Mouse (Mus musculus): ENCODE measurements at regions not wholly inside any gene's neighbourhood (a gene's known extent, or its start where the extent isn't known, plus 50 kb on each side); places are given as distances from the start of the nearest gene placed in this dataset.

DNA sequence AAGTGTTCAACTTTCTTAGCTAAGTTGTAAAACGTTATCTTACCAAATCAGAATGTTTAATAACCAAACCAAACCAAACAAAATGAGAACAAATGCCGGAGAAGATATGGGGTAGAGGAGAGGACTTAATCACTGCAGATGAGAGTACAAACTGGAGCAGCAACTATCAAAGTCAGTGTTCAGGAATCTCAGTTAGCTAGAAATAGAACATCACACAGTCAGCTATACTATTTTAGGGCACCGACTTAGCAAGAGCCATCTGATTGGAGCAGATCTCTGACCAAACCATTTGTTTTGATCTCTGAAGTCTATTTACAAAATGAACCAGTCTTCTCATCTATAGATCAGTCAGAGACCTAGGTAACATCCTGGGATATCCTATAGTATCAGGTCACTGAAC, 107.7 kb upstream of the Rorb start:
- Histone ChIP-seq H3K79me2 (ENCODE audit: control insufficient read depth, insufficient read depth, low read length, poor library complexity) (no peaks in the 10 kb centered on the region), H3K4me1 (ENCODE audit: control insufficient read depth in 1 of 2, insufficient read depth in 2 of 2, low read length in 2 of 2) (no peaks in the 10 kb centered on the region), H3K36me3 (ENCODE audit: control insufficient read depth in 1 of 2, insufficient read depth in 2 of 2, low read length in 2 of 2) (no peaks in the 10 kb centered on the region), H3K27ac (ENCODE audit: control insufficient read depth, low read depth, low read length) (no peak overlapping the region), H3K27me3 (ENCODE audit: control insufficient read depth in 1 of 2, insufficient read depth in 2 of 2, low read length in 2 of 2) (no peaks in the 10 kb centered on the region), H3K9me3 (replicated peaks; ENCODE audit: insufficient read depth, low read length) (no peaks in the 10 kb centered on the region), H3K9ac (ENCODE audit: control insufficient read depth, low read depth, low read length, poor library complexity, severe bottlenecking) (no peak overlapping the region), H3K4me3 (ENCODE audit: control insufficient read depth in 1 of 2, insufficient read depth in 1 of 2, low read depth in 2 of 2, low read length in 2 of 2) (no peak overlapping the region)
- DNase-seq (ENCODE audit: low read depth, low spot score): no peak
- TF ChIP-seq CHD2 (IDR thresholded peaks at IDR 0.05; ENCODE audit: low read length) (no peak), EP300 (IDR thresholded peaks at IDR 0.05; ENCODE audit: low read depth in 1 of 2, low read length in 2 of 2) (no peak), ETS1 (IDR thresholded peaks at IDR 0.05; ENCODE audit: low read depth, low read length) (no peak), POLR2AphosphoS2 (IDR thresholded peaks at IDR 0.05; ENCODE audit: low read length) (no peak), ZMIZ1 (IDR thresholded peaks at IDR 0.05; ENCODE audit: low read depth, low read length) (no peak), ZKSCAN1 (IDR thresholded peaks at IDR 0.05; ENCODE audit: low read depth, low read length) (no peak), USF1 (IDR thresholded peaks at IDR 0.05; ENCODE audit: low read depth, low read length) (no peak)

DNA sequence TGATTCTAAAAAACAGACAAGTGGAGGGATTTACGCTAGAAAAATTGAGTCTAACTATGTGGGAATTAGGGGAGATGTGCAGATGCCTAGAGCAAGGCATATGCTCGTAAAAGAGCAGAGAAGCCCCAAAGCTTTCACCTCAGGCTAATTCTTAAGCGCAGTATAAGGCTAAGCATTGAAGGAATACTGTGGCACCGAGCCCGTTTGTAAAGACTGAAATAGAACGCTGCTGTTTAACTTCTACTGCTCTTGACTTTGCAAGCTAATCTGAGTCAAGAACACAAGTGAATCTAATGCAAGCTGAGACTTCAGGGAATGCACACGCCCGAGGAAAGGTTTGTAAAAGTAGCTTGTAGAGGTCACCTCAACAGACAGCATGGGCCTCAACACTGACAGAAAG, 88.5 kb upstream of the Rorb start:
- H3K9ac ChIP-seq (ENCODE audit: control insufficient read depth, low read depth, low read length, poor library complexity, severe bottlenecking): no peak overlapping the region
- no peaks in the 10 kb centered on the region for H3K9me3 ChIP-seq (replicated peaks; ENCODE audit: insufficient read depth, low read length)
- H3K27me3 ChIP-seq (ENCODE audit: control insufficient read depth in 1 of 2, insufficient read depth in 2 of 2, low read length in 2 of 2): no peaks in the 10 kb centered on the region
- H3K36me3 ChIP-seq (ENCODE audit: control insufficient read depth in 1 of 2, insufficient read depth in 2 of 2, low read length in 2 of 2): no peaks in the 10 kb centered on the region
- TF ChIP-seq ZNF384 (IDR thresholded peaks at IDR 0.05; ENCODE audit: low read depth, low read length) (no peak), POLR2AphosphoS2 (IDR thresholded peaks at IDR 0.05; ENCODE audit: low read length) (no peak), MYB (IDR thresholded peaks at IDR 0.05; ENCODE audit: low read depth, low read length) (no peak), GABPA (IDR thresholded peaks at IDR 0.05; ENCODE audit: low read depth, low read length) (no peak), JUND (IDR thresholded peaks at IDR 0.05; ENCODE audit: low read depth, low read length) (no peak), SMC3 (IDR thresholded peaks at IDR 0.05; ENCODE audit: low read depth, low read length) (no peak), NELFE (IDR thresholded peaks at IDR 0.05; ENCODE audit: low read depth, low read length) (no peak)
- no peak overlapping the region for H3K27ac ChIP-seq (ENCODE audit: control insufficient read depth, low read depth, low read length)
- no peaks in the 10 kb centered on the region for H3K4me1 ChIP-seq (ENCODE audit: control insufficient read depth in 1 of 2, insufficient read depth in 2 of 2, low read length in 2 of 2)
- no peaks in the 10 kb centered on the region for H3K79me2 ChIP-seq (ENCODE audit: control insufficient read depth, insufficient read depth, low read length, poor library complexity)
- DNase-seq (ENCODE audit: low read depth, low spot score): no peak
- no peak overlapping the region for H3K4me3 ChIP-seq (ENCODE audit: control insufficient read depth in 1 of 2, insufficient read depth in 1 of 2, low read depth in 2 of 2, low read length in 2 of 2)

DNA sequence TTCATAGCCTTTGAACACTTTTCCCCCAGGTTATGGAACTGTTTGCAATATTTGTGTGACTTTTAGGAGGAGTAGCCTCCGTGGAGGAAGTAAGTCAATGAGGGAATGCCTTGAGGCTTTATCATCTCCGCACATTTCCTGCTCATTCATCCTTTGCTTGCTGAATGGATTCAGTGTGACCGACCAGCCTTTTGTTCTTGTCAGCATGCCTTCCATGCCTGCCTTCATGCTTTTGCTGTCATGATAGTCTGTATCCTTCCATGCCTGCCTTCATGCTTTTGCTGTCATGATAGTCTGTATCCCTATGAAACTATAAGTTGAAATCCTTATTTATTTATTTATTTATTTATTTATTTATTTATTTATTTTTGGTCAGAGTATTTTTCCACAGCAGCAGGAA, 87.8 kb upstream of the Rorb start:
- Histone ChIP-seq H3K27me3 (ENCODE audit: control insufficient read depth in 1 of 2, insufficient read depth in 2 of 2, low read length in 2 of 2) (no peaks in the 10 kb centered on the region), H3K79me2 (ENCODE audit: control insufficient read depth, insufficient read depth, low read length, poor library complexity) (no peaks in the 10 kb centered on the region), H3K27ac (ENCODE audit: control insufficient read depth, low read depth, low read length) (no peak overlapping the region), H3K4me1 (ENCODE audit: control insufficient read depth in 1 of 2, insufficient read depth in 2 of 2, low read length in 2 of 2) (no peaks in the 10 kb centered on the region), H3K4me3 (ENCODE audit: control insufficient read depth in 1 of 2, insufficient read depth in 1 of 2, low read depth in 2 of 2, low read length in 2 of 2) (no peak overlapping the region), H3K9ac (ENCODE audit: control insufficient read depth, low read depth, low read length, poor library complexity, severe bottlenecking) (no peak overlapping the region), H3K36me3 (ENCODE audit: control insufficient read depth in 1 of 2, insufficient read depth in 2 of 2, low read length in 2 of 2) (no peaks in the 10 kb centered on the region), H3K9me3 (replicated peaks; ENCODE audit: insufficient read depth, low read length) (no peaks in the 10 kb centered on the region)
- no peak for TF ChIP-seq MAFK (IDR thresholded peaks at IDR 0.05; ENCODE audit: borderline replicate concordance, low read depth, low read length)
- no peak for TF ChIP-seq ZNF384 (IDR thresholded peaks at IDR 0.05; ENCODE audit: low read depth, low read length)
- TF ChIP-seq MXI1 (IDR thresholded peaks at IDR 0.05; ENCODE audit: low read depth, low read length): no peak
- TF ChIP-seq E2F4 (IDR thresholded peaks at IDR 0.05; ENCODE audit: borderline replicate concordance, low read depth, low read length): no peak
- TF ChIP-seq ZKSCAN1 (IDR thresholded peaks at IDR 0.05; ENCODE audit: low read depth, low read length): no peak
- TF ChIP-seq NRF1 (IDR thresholded peaks at IDR 0.05; ENCODE audit: insufficient read depth, low read depth, low read length, poor library complexity, severe bottlenecking): no peak
- TF ChIP-seq CHD2 (IDR thresholded peaks at IDR 0.05; ENCODE audit: low read length): no peak
- DNase-seq (ENCODE audit: low read depth, low spot score): no peak

All from MEL (cell line).